Mouse (Mus musculus) cortical plate, adult 2 months (tissue): ENCODE data around the gene Zfp239.
A peak's percentile ranks its signal among the peaks of the same experiment; 100 is the strongest.

Experiments used
- CTCF ChIP-seq: fragments of 200-500 bp; IDR thresholded peaks from 2 replicates; pipeline ENCODE4 v1.5.1; 2011; ENCODE audit warnings: mild to moderate bottlenecking, control low read depth, low read length; ENCODE audit not compliant: insufficient read depth; ENCODE audit errors: extremely low read depth
- POLR2A ChIP-seq: fragments of 200-500 bp; IDR thresholded peaks from 2 replicates; pipeline ENCODE4 v1.6.1; 2011; ENCODE audit warnings: mild to moderate bottlenecking, low read length, control low read depth; ENCODE audit not compliant: insufficient read depth; ENCODE audit errors: extremely low read depth

- TF ChIP-seq CTCF: peak; percentile 93
- TF ChIP-seq POLR2A: peak; percentile 97
These were observed 17.7 kb downstream of the Zfp239 start for GRCm38 (mm10) chr6:117879408-117880115.
